Mouse (Mus musculus): ENCODE results near the gene Retsat.

Gene Retsat

GRCm38 (mm10) chr6:72626391-72626790, 28.1 kb downstream of the Retsat start:
- DNase-seq: no peak

DNA sequence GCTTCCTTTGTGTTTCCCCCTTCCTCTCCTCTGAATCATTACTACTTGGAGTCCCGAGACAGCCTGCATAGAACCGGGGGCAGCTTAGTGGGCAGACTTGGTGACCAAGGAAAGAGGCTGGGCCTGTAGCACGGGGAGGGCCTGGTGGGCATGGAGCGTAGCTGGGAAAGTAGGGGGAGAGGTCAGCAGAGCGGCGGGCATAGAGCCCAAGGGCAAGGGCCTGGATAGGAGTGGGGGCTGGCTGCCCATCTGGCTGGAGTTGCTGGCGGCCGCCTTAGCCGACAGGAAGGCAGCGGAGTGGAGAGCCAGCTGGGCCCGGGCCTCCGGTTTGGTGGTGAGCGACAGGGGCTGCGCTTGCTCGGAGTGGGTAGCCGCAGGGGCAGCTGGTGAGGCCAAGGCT, 29.0 kb downstream of the Retsat start:
- no peak for DNase-seq

DNA sequence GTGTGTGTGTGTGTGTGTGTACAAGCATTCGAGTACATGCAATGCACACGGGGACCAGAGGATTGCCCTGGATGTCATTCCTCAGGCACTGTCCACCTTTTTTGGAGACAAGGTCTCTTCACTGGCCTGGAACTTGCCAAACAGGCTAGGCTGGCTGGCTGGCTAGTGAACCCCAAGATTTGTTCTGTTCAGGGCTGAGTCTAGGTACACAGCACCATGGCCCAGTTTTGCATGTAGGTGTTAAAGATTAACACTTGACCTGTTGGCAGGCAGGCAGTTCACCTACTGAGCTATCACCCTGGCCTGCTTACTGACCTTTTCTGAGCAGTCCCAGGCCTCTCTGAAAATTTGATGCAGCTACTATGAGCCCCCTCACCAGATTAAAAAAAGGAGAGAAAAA, 32.1 kb downstream of the Retsat start:
- no peak for DNase-seq

GRCm38 (mm10) chr6:72630961-72631360, 32.7 kb downstream of the Retsat start:
- no peak for DNase-seq

- no peak for DNase-seq
Measured at GRCm38 (mm10) chr6:72631700-72632099, 33.4 kb downstream of the Retsat start.

DNA sequence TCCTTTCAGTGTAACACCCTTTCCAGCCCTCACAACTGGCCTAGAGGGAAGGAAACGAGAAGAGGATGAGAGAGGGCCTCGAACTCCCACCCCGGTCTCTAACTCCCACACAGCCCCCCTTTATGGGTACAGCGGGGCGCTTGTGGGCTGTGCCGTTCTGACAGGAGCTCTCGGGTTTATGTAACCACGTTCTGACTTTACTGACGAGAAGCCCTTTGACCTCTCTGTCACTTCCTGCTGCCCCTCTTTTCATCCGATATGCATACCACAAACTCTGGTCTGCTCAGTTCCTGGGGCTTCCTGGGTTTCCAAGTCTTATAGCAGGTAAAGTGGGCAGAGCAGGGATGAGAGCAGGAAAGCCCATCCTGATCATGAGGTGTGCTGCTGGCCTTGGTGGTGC, 36.0 kb downstream of the Retsat start:
- DNase-seq: peak; percentile 53

DNA sequence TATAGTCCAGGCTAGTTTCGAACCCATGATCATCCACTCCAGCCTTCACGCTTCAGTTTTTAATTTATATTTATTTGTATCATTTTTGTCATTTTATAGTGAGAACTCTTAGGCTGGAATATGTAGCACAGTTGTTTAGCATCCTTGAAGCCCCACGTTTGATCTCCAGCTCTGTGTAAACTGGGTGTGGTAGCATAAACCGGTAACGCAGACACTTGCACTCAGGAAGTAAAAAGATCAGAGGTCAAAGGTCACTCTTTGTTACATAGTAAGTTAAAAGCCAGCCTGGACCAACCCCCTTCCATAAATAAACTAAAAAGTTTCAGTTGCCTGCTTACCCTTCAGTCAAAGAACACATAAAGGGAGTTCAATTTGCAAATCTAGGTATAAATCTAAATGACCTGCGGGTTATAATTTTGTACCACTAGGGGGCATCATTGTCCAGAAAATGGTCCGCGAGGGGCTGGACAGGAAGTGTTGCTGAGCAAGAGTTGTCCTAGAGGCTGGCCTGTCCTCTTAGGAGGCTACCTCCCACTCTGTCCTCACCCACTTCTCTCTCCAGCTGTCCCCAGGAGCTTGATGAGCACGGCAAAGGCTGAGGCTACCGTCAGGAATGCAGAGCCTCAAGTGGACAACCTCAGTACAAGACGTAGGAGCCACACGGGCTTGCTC, 37.6 kb downstream of the Retsat start:
- DNase-seq: peak; percentile 50

DNA sequence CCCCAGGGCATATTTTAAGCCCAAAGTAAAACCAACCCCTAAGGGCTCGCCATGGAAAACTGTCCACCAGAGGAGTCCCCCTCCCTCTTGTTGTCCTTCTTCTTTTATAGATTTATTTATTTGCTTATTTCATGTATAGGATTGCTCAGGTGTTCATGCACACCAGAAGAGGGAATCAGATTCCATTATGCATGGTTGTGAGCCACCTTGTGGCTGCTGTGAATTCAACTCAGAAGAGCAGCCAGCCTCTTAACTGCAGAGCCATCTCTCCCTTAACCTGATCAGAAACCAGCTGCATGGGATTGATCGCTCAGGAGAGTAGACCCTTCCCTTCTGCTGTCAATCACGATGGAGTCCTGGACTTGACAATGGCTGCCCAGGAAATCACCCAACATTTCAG, 38.7 kb downstream of the Retsat start:
- DNase-seq: peak; percentile 30

GRCm38 (mm10) chr6:72641218-72641954, 43.1 kb downstream of the Retsat start:
- DNase-seq: no peak

- peak; percentile 34 for DNase-seq
Measured at GRCm38 (mm10) chr6:72644576-72644975, 46.3 kb downstream of the Retsat start.

GRCm38 (mm10) chr6:72645364-72645763, 47.1 kb downstream of the Retsat start:
- DNase-seq: no peak

- peak; percentile 73 for DNase-seq
Measured at GRCm38 (mm10) chr6:72647383-72647820, 49.1 kb downstream of the Retsat start.

GRCm38 (mm10) chr6:72648002-72648595, 49.8 kb downstream of the Retsat start:
- no peak for DNase-seq

GRCm38 (mm10) chr6:72650338-72650851, 52.1 kb downstream of the Retsat start:
- DNase-seq: no peak

DNA sequence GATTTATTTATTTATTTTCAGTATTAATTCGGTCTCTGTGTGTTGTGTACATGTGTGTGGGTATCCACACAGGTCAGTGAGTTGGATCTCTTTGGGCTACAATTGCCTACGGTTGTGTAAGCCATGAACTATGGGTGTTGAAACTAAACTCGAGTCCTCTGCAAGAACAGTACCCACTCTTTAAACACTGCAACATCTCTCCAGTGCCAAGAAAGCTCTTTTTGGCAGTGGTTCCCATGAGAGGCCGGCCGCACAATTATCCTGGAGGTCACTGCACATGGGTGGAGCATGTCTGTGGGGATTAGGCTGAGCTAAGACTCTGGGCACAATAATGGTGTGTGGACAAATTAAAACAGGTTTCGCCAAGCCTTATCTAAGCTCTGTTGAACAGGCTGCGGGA, 55.1 kb downstream of the Retsat start:
- no peak for DNase-seq

DNA sequence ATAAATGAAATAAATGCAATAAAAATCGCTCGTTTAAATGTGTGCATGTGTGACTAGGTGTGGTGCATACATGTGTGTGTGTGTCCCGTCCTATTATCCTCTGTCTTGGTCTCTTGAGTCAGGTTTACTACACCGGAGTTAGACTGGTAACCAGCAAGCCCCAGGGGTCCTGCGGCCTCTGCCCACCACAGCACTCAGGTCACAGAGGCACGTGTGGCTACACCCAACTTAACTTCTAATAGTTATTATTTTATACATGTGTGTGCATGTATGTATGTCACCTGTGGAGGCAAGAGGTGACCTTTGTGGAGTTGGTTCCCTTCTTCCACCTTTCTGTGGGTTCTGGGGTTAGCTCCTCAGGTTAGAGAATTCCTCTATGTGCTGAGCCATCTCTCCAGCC, 56.1 kb downstream of the Retsat start:
- DNase-seq: no peak

GRCm38 (mm10) chr6:72655309-72656052, 57.2 kb downstream of the Retsat start:
- peak; percentile 29 for DNase-seq

GRCm38 (mm10) chr6:72656053-72656442, 57.8 kb downstream of the Retsat start:
- DNase-seq: no peak

DNA sequence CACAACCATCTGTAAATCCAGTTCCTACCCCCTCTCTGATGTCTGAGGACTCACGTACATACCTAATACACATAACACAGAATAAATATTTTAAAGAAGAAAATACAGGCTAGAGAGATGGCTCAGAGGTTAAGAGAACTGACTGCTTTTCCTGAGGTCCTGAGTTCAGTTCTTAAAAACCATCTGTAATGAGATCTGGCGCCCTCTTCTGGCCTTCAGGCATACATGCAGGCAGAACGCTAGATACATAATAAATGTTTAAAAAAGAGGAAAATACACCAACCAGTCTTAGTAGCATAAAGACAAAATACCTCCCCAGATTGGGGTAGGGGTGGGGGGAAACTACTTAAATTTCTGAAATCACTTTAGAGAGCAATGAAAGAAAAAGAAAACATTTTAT, 59.7 kb downstream of the Retsat start:
- peak; percentile 37 for DNase-seq
